Mouse (Mus musculus): ENCODE data around the gene Lingo1.

DNA sequence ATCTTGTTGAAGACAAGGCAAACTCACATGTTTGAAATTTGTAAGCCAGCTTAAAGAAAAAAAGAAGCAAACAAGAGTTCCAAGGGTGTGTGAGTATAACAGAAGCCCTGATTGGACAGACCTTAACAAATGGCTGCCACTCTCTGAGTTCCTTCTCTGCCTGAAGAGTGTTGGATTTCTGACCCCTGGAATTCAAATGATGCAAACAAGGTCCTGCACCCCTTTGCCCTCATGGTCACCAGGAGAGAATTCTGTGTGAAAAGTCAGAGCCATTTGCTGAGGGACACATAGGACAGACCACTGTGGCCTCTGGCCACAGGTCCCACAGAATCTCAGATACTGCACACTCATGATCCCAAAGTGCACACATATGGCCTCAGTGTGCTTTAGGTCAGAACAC, 45.6 kb upstream of the Lingo1 start:
- no peak for TF ChIP-seq POLR2A (IDR thresholded peaks at IDR 0.05; ENCODE audit: low read depth, low read length)
- no peak for TF ChIP-seq CTCF (conservative IDR thresholded peaks at IDR 0.05; ENCODE audit: insufficient read depth, insufficient read length, low read depth, low read length)
